Mouse (Mus musculus) spleen, adult 12 weeks (tissue): ENCODE results near the gene Olfr6.
"Not testable (repeated sequence)": the region's sequence is repeated elsewhere in the genome, so short reads cannot be mapped to it uniquely, and the experiment has no call there.

Source experiments
- DNase-seq: peaks from one replicate; pipeline ENCODE4 v3.0.0; 2022; ENCODE audit warnings: low spot score

The Olfr6 gene

DNA sequence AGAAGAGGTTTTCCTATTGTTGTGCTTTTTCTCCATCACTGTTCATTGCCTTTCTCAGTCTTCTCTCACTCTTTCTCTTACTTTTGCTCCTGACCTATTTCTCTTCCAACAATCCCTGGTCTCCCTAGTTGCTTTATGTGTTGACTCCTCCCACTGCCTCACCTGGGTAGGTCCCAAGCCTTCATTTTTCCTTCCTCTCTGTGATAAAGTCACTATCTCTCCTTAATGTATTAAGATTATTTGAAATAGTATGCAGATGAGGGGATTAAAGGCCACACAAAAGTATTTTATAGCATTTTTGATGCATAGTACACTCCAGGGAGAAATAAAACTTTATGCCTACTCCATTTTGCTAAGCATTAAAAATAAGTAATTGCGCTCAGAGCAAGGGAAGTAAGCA, at the start of gene Olfr6:
TSS of gene Olfr6 (minus strand) at position 101 of the 400 bp plus-strand sequence.
- no peak for DNase-seq

DNA sequence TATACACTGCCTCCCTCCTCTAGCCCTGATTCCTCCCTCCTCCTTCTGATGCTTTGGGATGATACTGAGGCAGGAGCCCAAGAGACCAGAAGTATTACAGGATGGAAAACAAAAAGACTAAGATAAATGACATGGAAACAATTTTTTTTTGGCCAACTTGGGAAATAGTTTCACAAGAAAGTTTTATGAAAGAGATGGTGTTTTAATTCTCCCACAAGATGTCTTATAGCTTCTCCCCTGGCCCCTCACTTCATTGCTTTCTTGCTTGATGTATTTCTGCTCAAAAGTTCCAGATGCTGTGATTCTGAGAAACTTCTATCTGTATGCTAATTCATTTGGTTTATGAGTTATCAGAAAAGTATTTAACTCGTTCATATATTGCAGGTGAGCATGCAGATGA, 42.2 kb upstream of the Olfr6 start, which contains the start of gene Olfr2:
TSS of gene Olfr2 (minus strand) at position 101 of the 400 bp plus-strand sequence.
- no peak for DNase-seq

GRCm38 (mm10) chr7:107004169-107004568, 40.4 kb upstream of the Olfr6 start:
- no peak for DNase-seq

- DNase-seq: no peak
These were observed 37.1 kb upstream of the Olfr6 start for GRCm38 (mm10) chr7:107000798-107001197.

GRCm38 (mm10) chr7:106985236-106985635, 21.5 kb upstream of the Olfr6 start:
- no peak for DNase-seq

- DNase-seq: no peak
These were observed 11.6 kb upstream of the Olfr6 start, which contains the start of gene Olfr711 for GRCm38 (mm10) chr7:106975353-106975752. Gene Olfr711 (minus strand): TSS chr7:106975453.

- not testable (repeated sequence) for DNase-seq
These were observed 3.8 kb upstream of the Olfr6 start for GRCm38 (mm10) chr7:106967503-106967902.

- DNase-seq: no peak
These were observed 15.5 kb downstream of the Olfr6 start, which contains the start of gene Olfr710 for GRCm38 (mm10) chr7:106948212-106948611. Gene Olfr710 (minus strand): TSS chr7:106948312.

GRCm38 (mm10) chr7:106932119-106932518, 31.6 kb downstream of the Olfr6 start, which contains the start of gene Olfr709-ps1:
Gene Olfr709-ps1 (minus strand): TSS chr7:106932219.
- no peak for DNase-seq

GRCm38 (mm10) chr7:106920961-106921360, 42.8 kb downstream of the Olfr6 start:
- not testable (repeated sequence) for DNase-seq

- DNase-seq: no peak
These were observed 56.1 kb downstream of the Olfr6 start, which contains the start of gene Olfr1532-ps1 for GRCm38 (mm10) chr7:106907676-106908075. Gene Olfr1532-ps1 (plus strand): TSS chr7:106908001.
